Mouse (Mus musculus) c-Kit-negative CD71-positive TER-119-positive erythroid progenitor cells, embryonic 14.5 days (primary cell): ENCODE data around the gene Bcas3.
"Not testable (repeated sequence)": the region's sequence is repeated elsewhere in the genome, so short reads cannot be mapped to it uniquely, and the experiment has no call there.

Source experiments
- DNase-seq: peaks from one replicate; pipeline ENCODE4 v3.0.0-alpha.2; 2013; ENCODE audit warnings: low read depth, low spot score

Bcas3 gene

GRCm38 (mm10) chr11:85712026-85712804, 359.2 kb downstream of the Bcas3 start:
- DNase-seq = no peak

GRCm38 (mm10) chr11:85712860-85713813, 360.2 kb downstream of the Bcas3 start:
- DNase-seq = no peak

- no peak for DNase-seq
These were observed 360.8 kb downstream of the Bcas3 start for GRCm38 (mm10) chr11:85713814-85714208.

GRCm38 (mm10) chr11:85714312-85714931, 361.5 kb downstream of the Bcas3 start:
- DNase-seq = no peak

- DNase-seq = not testable (repeated sequence)
These were observed 363.8 kb downstream of the Bcas3 start for GRCm38 (mm10) chr11:85716730-85717129.

GRCm38 (mm10) chr11:85719091-85719490, 366.1 kb downstream of the Bcas3 start:
- DNase-seq = no peak

- no peak for DNase-seq
These were observed 366.8 kb downstream of the Bcas3 start for GRCm38 (mm10) chr11:85719766-85720165.

GRCm38 (mm10) chr11:85720269-85720773, 367.4 kb downstream of the Bcas3 start:
- no peak for DNase-seq

- no peak for DNase-seq
These were observed 369.0 kb downstream of the Bcas3 start for GRCm38 (mm10) chr11:85721986-85722385.

- DNase-seq = no peak
These were observed 371.2 kb downstream of the Bcas3 start for GRCm38 (mm10) chr11:85724159-85724558.

GRCm38 (mm10) chr11:85729725-85730124, 376.8 kb downstream of the Bcas3 start:
- DNase-seq = no peak

- DNase-seq = no peak
These were observed 379.6 kb downstream of the Bcas3 start for GRCm38 (mm10) chr11:85732462-85733012.

GRCm38 (mm10) chr11:85733577-85733976, 380.6 kb downstream of the Bcas3 start:
- no peak for DNase-seq

GRCm38 (mm10) chr11:85734317-85735211, 381.6 kb downstream of the Bcas3 start:
- DNase-seq = no peak

GRCm38 (mm10) chr11:85737227-85737626, 384.3 kb downstream of the Bcas3 start:
- DNase-seq = no peak

- no peak for DNase-seq
These were observed 384.9 kb downstream of the Bcas3 start for GRCm38 (mm10) chr11:85737893-85738292.

- no peak for DNase-seq
These were observed 385.6 kb downstream of the Bcas3 start for GRCm38 (mm10) chr11:85738585-85738984.

- DNase-seq = no peak
These were observed 386.5 kb downstream of the Bcas3 start for GRCm38 (mm10) chr11:85739266-85739977.

GRCm38 (mm10) chr11:85746373-85746772, 393.4 kb downstream of the Bcas3 start:
- no peak for DNase-seq

- DNase-seq = no peak
These were observed 395.9 kb downstream of the Bcas3 start for GRCm38 (mm10) chr11:85748891-85749290.
